Mouse (Mus musculus) forebrain, embryonic 13.5 days (tissue): ENCODE measurements around the gene Cct2. TPM values are rescaled to one million over a fixed set of nuclear protein-coding genes. Genes with fewer than 3 reads are reported as not detected.

ENCODE experiments used
- ATAC-seq: fragments of 200-750 bp; cut with Nextera tagmentation; 2 replicates; pipeline ENCODE4 v1.8.0; 2017
- H3K27ac ChIP-seq: fragments of 300-500 bp; sonication (generic); 2 replicates; pipeline ENCODE4 v1.5.1; 2015; ENCODE audit warnings: inconsistent platforms, mild to moderate bottlenecking, moderate library complexity
- H3K27me3 ChIP-seq: fragments of 300-500 bp; sonication (generic); 2 replicates; pipeline ENCODE4 v1.6.1; 2015; ENCODE audit warnings: mild to moderate bottlenecking, inconsistent platforms
- H3K36me3 ChIP-seq: fragments of 300-500 bp; sonication (generic); 2 replicates; pipeline ENCODE4 v1.6.1; 2015; ENCODE audit warnings: mild to moderate bottlenecking, inconsistent platforms; ENCODE audit not compliant: poor library complexity, severe bottlenecking
- H3K4me1 ChIP-seq: fragments of 300-500 bp; sonication (generic); 2 replicates; pipeline ENCODE4 v1.6.1; 2015; ENCODE audit warnings: inconsistent platforms
- H3K4me2 ChIP-seq: fragments of 300-500 bp; sonication (generic); 2 replicates; pipeline ENCODE4 v1.6.1; 2015; ENCODE audit warnings: inconsistent platforms, mild to moderate bottlenecking, moderate library complexity
- H3K4me3 ChIP-seq: fragments of 300-500 bp; sonication (generic); 2 replicates; pipeline ENCODE4 v1.5.1; 2015; ENCODE audit warnings: mild to moderate bottlenecking, inconsistent platforms
- H3K9ac ChIP-seq: fragments of 300-500 bp; sonication (generic); 2 replicates; pipeline ENCODE4 v1.6.1; 2015; ENCODE audit warnings: mild to moderate bottlenecking, inconsistent platforms
- H3K9me3 ChIP-seq: fragments of 300-500 bp; sonication (generic); replicated peaks from 2 replicates; pipeline ENCODE4 v1.6.1; 2016; ENCODE audit warnings: inconsistent platforms
- WGBS: fragments of 180-500 bp; shearing (Covaris S2); methylation state at CpG from one replicate; pipeline ENCODE4 v1.1.7; 2015; 5-methylcytosine and 5-hydroxymethylcytosine counted together
- polyA plus RNA-seq: library from polyadenylated mRNA; unstranded; fragments of >200 nt; fragmentation: Nextera tagmentation; extraction: Ambion mirVana; gene quantifications from 2 replicates; pipeline ENCODE4 v1.2.1, GENCODE M21; 2015

Cct2 gene
- polyA plus RNA-seq, 1 experiment from 2014 or later, result 281 TPM

DNA sequence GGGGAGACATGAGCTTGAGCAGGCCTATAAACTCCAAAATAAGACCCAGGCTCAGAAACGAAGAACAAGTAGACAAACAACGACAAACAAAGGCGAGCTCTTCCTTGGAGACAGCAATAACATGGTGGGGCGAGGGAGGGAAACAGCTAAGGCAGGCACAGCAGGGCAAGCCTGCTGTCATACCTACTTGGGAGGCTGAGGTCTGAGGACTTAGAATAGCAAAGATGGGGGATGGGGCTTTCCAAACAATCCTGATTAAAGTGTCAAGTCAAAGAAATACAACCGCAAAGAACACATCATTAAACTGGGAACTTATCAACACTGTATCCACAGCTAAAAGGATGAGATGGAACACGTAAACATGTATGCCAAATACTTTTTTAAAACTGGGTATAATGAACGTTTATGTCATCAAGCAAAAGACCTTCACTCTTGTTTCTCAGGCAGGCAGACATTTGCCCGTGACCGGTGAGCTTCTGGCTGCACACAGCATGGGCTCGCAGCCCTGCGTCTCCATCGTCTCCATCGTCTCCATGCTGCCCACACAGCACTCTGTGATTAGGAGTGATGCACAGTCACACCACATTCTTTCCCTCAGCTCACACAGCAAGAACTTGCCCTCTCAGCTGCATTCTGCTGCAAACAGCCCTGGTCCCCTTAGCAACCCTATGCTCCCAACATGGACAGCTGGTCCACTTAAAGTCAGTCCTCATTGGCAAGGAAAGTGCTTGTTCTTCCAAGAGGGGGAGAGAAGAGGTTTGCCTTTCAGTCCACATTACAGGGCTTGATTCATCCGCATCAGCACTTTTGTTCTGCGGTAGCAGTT, 31.1 kb upstream of the Cct2 start:
- no peaks in the 10 kb centered on the region for H3K9me3 ChIP-seq
- no peaks in the 10 kb centered on the region for H3K27me3 ChIP-seq
- WGBS, result 53% methylated on average over 15 of the region's 15 CpGs
- peak overlapping the region; percentile 26 for H3K27ac ChIP-seq
- no peak overlapping the region for H3K4me3 ChIP-seq
- H3K4me1 ChIP-seq, result peaks cover 18% of the 10 kb centered on the region
- H3K36me3 ChIP-seq, result peaks cover 15% of the 10 kb centered on the region
- peak overlapping the region; percentile 30; the same call in 1 of the 2 replicates for H3K9ac ChIP-seq
- H3K4me2 ChIP-seq, result no peak overlapping the region
- peak; percentile 88 for ATAC-seq

DNA sequence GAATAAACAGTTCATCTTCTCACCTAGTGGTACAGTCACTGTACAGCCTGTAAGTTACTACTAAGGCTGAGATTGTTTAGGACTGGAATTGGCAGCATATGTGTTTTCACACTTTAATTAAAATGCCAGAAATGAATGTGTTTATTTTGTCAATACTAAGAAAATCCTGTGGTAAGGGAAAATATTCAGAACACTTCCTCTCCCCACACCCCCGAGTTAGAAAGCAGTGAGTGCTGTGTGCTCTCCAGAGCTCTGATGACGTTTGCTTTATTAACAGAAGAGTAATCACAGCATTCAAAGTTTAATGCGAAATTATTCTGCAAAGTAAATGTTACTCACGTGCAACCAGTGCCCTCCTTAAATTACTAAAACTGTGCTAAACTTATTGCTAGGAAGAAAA, 26.0 kb upstream of the Cct2 start:
- no peak for ATAC-seq
- WGBS, result 81% methylated on average over 4 of the region's 4 CpGs
- Histone ChIP-seq H3K4me3 (no peak overlapping the region), H3K9me3 (no peaks in the 10 kb centered on the region), H3K27me3 (no peaks in the 10 kb centered on the region), H3K4me1 (peaks cover 9% of the 10 kb centered on the region), H3K9ac (no peak overlapping the region), H3K27ac (no peak overlapping the region), H3K4me2 (no peak overlapping the region), H3K36me3 (peaks cover 12% of the 10 kb centered on the region)

DNA sequence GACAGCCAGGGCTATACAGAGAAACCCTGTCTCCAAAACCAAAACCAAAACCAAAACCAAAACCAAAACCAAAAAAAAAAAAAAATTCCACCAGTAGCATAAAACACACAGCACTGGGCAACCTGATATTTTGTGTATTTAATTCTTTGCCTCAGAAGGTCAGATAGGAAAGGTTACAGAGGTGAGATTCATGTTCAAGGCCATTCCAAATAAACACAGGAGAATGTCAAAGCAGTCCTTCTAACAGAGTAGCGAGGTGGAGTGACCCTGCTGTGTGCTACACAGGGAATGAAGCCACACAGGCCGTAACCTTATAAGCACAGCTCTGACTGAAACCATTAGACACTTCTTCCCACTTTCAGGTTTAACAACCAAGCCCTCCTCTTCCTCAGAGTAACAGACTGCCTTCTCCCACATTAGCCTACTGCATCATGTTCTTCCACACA, 18.3 kb upstream of the Cct2 start:
- Histone ChIP-seq H3K4me1 (no peaks in the 10 kb centered on the region), H3K36me3 (peaks cover 54% of the 10 kb centered on the region), H3K4me3 (no peak overlapping the region), H3K9ac (no peak overlapping the region), H3K27me3 (no peaks in the 10 kb centered on the region), H3K4me2 (no peak overlapping the region), H3K27ac (no peak overlapping the region), H3K9me3 (no peaks in the 10 kb centered on the region)
- 88% methylated on average over 2 of the region's 2 CpGs for WGBS
- no peak for ATAC-seq

DNA sequence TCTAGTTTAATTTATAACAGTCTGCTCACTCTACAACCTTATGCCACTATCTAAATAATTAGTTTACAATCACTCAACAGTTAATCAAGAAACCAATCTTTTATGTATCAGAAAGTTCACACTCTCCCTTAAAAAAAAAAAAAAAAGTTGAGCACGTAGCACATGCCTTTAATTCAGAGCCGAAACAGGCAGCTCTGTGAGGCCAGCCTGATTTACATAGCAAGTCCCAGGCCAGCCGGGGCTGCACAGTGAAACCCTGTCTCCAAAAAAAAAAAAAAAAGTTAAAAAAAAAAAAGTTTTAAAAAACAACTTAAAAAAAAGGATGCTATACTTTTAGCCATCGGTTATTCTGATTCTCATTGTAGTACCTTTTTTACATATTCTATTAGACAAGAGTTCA, 17.7 kb upstream of the Cct2 start:
- no peak overlapping the region for H3K9ac ChIP-seq
- H3K9me3 ChIP-seq, result no peaks in the 10 kb centered on the region
- no peaks in the 10 kb centered on the region for H3K27me3 ChIP-seq
- no peak overlapping the region for H3K4me2 ChIP-seq
- WGBS, result 75% methylated on average over 4 of the region's 4 CpGs
- ATAC-seq, result no peak
- no peaks in the 10 kb centered on the region for H3K4me1 ChIP-seq
- H3K4me3 ChIP-seq, result no peak overlapping the region
- peaks cover 60% of the 10 kb centered on the region for H3K36me3 ChIP-seq
- no peak overlapping the region for H3K27ac ChIP-seq

DNA sequence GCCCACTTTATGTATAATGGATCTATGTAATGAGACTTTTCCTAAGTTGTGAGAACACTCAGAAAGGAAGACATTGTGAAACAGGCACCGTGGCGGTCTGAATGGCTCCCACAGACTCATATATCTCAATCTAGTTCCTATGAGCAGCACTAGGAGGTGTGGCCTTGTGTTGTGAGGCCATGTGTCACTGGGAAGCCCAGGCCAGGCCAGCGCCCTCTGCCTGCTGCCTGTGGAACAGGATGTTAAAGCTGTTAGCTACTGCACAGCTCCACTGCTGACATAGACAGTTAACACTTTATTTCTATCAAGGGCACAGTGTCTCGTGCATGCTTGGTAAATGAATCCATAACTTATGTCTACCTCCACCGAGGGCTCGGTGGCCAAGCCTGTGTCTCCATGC, 14.7 kb upstream of the Cct2 start:
- Histone ChIP-seq H3K36me3 (peaks cover 68% of the 10 kb centered on the region), H3K4me3 (no peak overlapping the region), H3K9ac (no peak overlapping the region), H3K4me1 (no peaks in the 10 kb centered on the region), H3K4me2 (no peak overlapping the region), H3K27me3 (no peaks in the 10 kb centered on the region), H3K27ac (no peak overlapping the region), H3K9me3 (no peaks in the 10 kb centered on the region)
- ATAC-seq, result no peak
- 81% methylated on average over 6 of the region's 6 CpGs for WGBS

DNA sequence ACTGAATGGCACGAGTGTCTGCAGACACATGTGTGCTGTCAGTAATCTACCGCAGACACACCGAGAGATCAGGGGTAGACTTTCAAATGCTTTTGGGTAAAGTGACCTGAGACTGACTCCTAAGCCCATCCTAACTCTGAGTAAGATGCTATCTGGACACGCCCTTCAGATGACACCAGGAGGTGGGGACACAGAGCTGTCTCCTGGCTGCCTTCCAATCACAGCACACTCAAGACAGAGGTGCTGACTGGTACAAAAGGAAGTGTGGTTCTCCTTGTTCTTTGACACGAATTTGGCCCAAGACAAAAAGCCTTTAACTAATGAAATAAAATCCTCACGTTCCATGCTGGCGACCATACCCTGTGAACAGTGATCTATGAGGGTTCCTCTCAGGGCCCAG, 9.6 kb upstream of the Cct2 start:
- WGBS, result 87% methylated on average over 7 of the region's 7 CpGs
- Histone ChIP-seq H3K36me3 (peaks cover 61% of the 10 kb centered on the region), H3K27me3 (no peaks in the 10 kb centered on the region), H3K4me3 (no peak overlapping the region), H3K4me1 (no peaks in the 10 kb centered on the region), H3K27ac (no peak overlapping the region), H3K9me3 (no peaks in the 10 kb centered on the region), H3K4me2 (no peak overlapping the region), H3K9ac (no peak overlapping the region)
- ATAC-seq, result no peak

DNA sequence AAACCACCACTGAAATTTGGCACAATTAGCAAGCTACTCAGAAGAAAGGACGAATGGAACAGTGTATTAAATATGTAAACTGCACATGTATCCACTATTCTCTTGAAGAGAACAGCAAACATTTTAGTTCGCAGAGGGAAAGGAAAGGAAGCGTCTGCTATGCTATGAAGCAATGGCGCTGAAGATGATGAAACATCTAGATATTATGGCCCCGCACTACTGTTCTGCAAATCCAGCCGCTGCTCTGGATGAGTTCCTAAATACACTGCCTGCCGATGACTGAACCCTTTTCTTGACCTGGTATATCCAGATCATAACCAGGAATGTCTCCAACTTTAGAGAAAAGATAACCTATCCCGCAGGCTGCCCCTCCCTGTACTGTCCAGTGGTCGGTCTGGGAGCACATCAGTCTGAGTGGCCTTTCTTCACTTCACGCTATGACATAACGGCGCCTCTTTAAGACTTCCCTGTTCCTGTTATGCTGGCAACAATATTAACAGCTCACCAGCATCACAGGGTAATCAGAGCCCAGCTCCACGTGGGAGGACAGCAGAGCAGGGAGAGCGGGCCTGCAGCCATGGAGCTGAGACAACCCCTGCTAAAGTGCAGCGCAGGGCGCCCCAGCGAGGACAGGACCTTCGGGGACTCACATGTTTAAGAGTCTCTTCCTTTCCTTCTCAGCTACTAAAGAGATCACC, 8.7 kb upstream of the Cct2 start:
- H3K36me3 ChIP-seq, result peaks cover 58% of the 10 kb centered on the region
- H3K9ac ChIP-seq, result no peak overlapping the region
- no peak overlapping the region for H3K4me2 ChIP-seq
- 92% methylated on average over 18 of the region's 18 CpGs for WGBS
- H3K4me3 ChIP-seq, result no peak overlapping the region
- H3K27me3 ChIP-seq, result no peaks in the 10 kb centered on the region
- no peaks in the 10 kb centered on the region for H3K4me1 ChIP-seq
- no peaks in the 10 kb centered on the region for H3K9me3 ChIP-seq
- no peak overlapping the region for H3K27ac ChIP-seq
- no peak for ATAC-seq

DNA sequence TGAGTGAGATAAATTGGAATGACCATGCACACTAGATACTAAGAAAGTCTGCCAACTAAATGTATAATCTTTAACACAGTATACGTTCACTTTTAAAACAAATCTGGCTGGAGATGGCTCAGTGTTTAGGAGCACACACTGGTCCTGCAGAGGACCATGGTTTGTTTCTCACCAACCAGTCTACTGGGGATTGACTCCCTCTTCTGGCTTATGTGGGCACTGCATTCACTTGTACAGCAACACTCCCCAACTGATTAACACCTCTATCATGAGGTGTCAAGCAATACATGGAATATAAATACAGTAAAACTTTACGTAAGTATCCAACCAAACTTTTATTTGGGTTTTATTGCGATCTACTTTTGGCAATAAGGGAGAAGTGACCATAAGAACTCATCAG, 5.5 kb upstream of the Cct2 start:
- 97% methylated on average over 3 of the region's 3 CpGs for WGBS
- peaks cover 35% of the 10 kb centered on the region for H3K36me3 ChIP-seq
- no peaks in the 10 kb centered on the region for H3K4me1 ChIP-seq
- no peaks in the 10 kb centered on the region for H3K9me3 ChIP-seq
- no peak overlapping the region for H3K4me3 ChIP-seq
- H3K27ac ChIP-seq, result no peak overlapping the region
- no peaks in the 10 kb centered on the region for H3K27me3 ChIP-seq
- no peak overlapping the region for H3K4me2 ChIP-seq
- no peak for ATAC-seq
- no peak overlapping the region for H3K9ac ChIP-seq

DNA sequence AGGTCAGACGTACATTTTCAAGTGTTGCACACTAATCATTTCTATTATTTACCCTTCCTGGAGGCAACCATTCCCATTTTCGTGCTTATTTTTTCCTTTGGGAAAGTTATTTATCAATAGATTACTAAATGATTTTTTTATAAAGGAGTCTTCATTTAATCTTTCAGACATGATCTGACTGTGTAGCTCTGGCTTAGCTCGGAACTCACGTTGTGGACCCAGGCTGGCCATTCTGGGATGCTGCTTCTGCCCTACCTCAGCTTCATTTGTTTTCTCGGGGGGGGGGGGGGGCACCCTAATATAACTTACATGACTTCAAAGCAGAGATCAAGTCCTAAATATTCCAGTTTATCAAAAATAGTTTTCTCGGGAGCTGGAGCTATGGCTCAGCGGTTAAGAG, 462 bp upstream of the Cct2 start:
- Histone ChIP-seq H3K4me1 (peaks cover 6% of the 10 kb centered on the region), H3K27ac (peak overlapping the region; percentile 75), H3K9me3 (no peaks in the 10 kb centered on the region), H3K27me3 (no peaks in the 10 kb centered on the region), H3K4me2 (peak overlapping the region; percentile 83), H3K4me3 (peak overlapping the region; percentile 92), H3K36me3 (peaks cover 31% of the 10 kb centered on the region), H3K9ac (peak overlapping the region; percentile 58)
- peak; percentile 44 for ATAC-seq
- 14% methylated on average over 7 of the region's 7 CpGs for WGBS

DNA sequence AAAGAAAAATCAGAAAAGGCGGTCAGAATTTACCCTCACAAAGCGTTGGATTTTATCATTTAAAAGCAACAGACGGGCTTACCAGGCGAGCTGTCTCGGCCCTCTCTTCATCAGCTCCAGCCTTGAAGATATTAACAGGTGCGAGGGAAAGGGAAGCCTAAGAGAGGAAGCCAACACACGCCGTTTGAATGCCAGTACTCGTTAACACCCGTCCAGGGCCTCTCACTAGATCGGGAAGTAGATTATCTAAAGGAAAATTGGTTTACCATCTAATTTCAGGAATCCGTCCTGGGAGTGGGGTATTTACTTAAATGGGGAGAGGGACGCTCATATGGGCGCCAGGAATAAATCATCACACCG, 740 bp downstream of the Cct2 start:
- Histone ChIP-seq H3K9ac (peak overlapping the region; percentile 79), H3K4me3 (peak overlapping the region; percentile 92), H3K27me3 (no peaks in the 10 kb centered on the region), H3K27ac (peak overlapping the region; percentile 76; the same call in 1 of the 2 replicates), H3K4me1 (peaks cover 10% of the 10 kb centered on the region), H3K4me2 (peak overlapping the region; percentile 83), H3K36me3 (peaks cover 43% of the 10 kb centered on the region), H3K9me3 (no peaks in the 10 kb centered on the region)
- ATAC-seq, result no peak
- WGBS, result 5% methylated on average over 15 of the region's 15 CpGs

DNA sequence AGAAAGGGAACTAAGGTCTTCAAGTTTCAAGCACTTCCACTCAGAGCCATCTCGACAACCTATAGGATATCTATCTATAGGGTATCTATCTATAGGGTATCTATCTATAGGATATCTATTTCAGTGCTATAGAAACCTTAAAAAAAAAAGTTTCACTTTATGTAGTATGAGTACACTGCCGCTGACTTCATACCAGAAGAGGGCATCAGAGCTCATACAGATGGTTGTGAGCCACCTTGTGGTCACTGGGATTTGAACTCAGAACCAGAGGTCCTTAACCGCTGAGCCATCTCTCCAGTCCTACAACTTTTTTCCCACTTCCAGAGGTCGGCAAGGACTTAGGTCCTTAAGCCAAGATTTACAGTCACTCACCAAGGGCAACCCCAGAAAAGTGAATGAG, 7.9 kb downstream of the Cct2 start:
- Histone ChIP-seq H3K4me3 (no peak overlapping the region), H3K9ac (no peak overlapping the region), H3K36me3 (peaks cover 98% of the 10 kb centered on the region), H3K9me3 (no peaks in the 10 kb centered on the region), H3K4me1 (0 out of 2 replicates have a peak, but pooled peaks cover 4% of the 10 kb centered on the region), H3K27ac (no peak overlapping the region), H3K4me2 (no peak overlapping the region), H3K27me3 (no peaks in the 10 kb centered on the region)
- no peak for ATAC-seq
- WGBS, result 91% methylated on average over 4 of the region's 4 CpGs

DNA sequence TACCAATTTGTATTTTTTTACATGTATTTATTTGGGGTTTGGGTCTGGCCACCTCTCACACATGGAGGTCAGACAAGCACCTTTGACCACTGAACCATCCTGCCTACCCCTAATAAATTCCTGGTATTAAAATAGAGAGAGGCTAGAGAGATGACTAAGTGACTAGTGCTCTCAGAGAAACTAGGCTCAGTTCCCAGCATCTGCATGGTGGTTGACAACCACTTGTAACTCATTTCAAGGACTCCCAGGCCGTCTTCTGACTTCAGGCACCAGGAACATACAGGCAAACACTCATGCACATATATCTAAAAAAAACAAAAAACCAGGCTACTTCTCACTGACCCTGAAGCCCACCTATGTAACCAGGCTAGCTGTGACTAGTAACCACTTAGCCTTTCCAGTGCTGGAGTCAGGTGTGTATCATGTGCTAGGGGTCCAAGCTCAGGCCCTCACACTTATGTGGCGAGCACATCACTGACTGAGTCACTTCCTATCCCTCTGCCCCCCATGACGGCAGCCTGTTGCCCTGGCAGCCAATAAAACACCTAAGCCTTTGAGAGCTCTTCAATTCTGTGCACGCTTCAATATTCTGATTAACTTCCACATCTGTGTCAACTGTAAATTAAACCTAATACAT, 13.5 kb downstream of the Cct2 start:
- H3K4me3 ChIP-seq, result no peak overlapping the region
- no peaks in the 10 kb centered on the region for H3K27me3 ChIP-seq
- no peak overlapping the region for H3K4me2 ChIP-seq
- no peak overlapping the region for H3K27ac ChIP-seq
- H3K9me3 ChIP-seq, result no peaks in the 10 kb centered on the region
- H3K36me3 ChIP-seq, result peaks cover 69% of the 10 kb centered on the region
- H3K9ac ChIP-seq, result no peak overlapping the region
- peaks cover 5% of the 10 kb centered on the region for H3K4me1 ChIP-seq
- ATAC-seq, result no peak
- 85% methylated on average over 4 of the region's 4 CpGs for WGBS
